In the genomic region with DNA sequence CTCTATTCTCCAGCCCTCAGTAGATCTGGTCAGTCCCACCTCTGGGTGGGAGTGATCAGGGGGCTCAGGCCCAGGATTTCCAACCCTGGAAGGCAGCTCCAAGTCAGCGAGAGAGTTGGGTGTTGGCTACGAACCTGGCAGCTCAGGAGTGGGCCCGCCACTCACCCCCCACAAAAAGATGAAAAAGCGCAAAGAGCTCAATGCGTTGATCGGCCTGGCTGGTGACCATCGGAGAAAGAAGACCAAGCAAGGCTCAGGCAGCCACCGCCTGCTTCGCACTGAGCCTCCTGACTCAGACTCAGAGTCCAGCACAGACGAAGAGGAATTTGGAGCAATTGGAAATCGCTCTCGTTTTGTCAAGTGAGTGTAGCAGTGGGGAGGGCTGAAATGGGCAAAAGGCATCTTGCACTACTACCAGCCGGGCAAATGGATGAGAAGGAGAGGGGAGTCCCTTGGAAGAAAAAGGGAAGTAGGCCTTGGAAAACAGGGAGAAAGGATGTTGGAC, we compare ENCODE assay signal across 7 mouse cellular contexts. TPM values are rescaled to one million over a fixed set of nuclear protein-coding genes. Genes with fewer than 3 reads are reported as not detected.
A peak's percentile ranks its signal among the peaks of the same experiment; 100 is the strongest.
DNase-seq lines count a peak whose midpoint lies in the region; ATAC-seq and TF ChIP-seq lines count a peak whose summit lies in the region.

No protein-coding gene starts in this region.

- peak overlapping the region; percentile 83 for H3K9ac ChIP-seq in embryonic facial prominence, embryonic 14.5 days (ENCODE audit: low read depth, low read length)
- peak overlapping the region; percentile 77 for H3K9ac ChIP-seq in hindbrain, postnatal 0 days (replicated peaks; ENCODE audit: low read length)
- peak overlapping the region; percentile 89 for H3K9ac ChIP-seq in midbrain, embryonic 15.5 days

- no peak for ATAC-seq in embryonic facial prominence, embryonic 14.5 days (ENCODE audit: low read depth)
- ATAC-seq in hindbrain, postnatal 0 days = no peak
- no peak for ATAC-seq in midbrain, embryonic 15.5 days (replicated peaks)
- ATAC-seq in activated CD4-positive, CD25-positive, alpha-beta regulatory T cell, adult 4 months = no peak

- 45% methylated on average over 13 of the region's 13 CpGs for WGBS in embryonic facial prominence, embryonic 14.5 days
- WGBS in hindbrain, postnatal 0 days = 51% methylated on average over 13 of the region's 13 CpGs
- WGBS in midbrain, embryonic 15.5 days = 54% methylated on average over 13 of the region's 13 CpGs

- no peak overlapping the region for H3K27ac ChIP-seq in testis, adult 2 months (ENCODE audit: control insufficient read depth, insufficient read depth, low read depth, low read length)
- H3K27ac ChIP-seq in embryonic facial prominence, embryonic 14.5 days (replicated peaks; ENCODE audit: low read depth, low read length) = no peak overlapping the region
- H3K27ac ChIP-seq in hindbrain, postnatal 0 days = no peak overlapping the region
- no peak overlapping the region for H3K27ac ChIP-seq in midbrain, embryonic 15.5 days

- H3K4me2 ChIP-seq in embryonic facial prominence, embryonic 14.5 days (ENCODE audit: low read depth, low read length) = peak overlapping the region; percentile 82
- peak overlapping the region; percentile 61 for H3K4me2 ChIP-seq in hindbrain, postnatal 0 days (ENCODE audit: low read depth, low read length)
- H3K4me2 ChIP-seq in midbrain, embryonic 15.5 days = peak overlapping the region; percentile 71

- TF ChIP-seq CTCF in testis, adult 2 months (IDR thresholded peaks at IDR 0.05; ENCODE audit: control insufficient read depth, insufficient read depth, insufficient replicate concordance, low read depth, low read length) = no peak
- TF ChIP-seq CTCF in hindbrain, postnatal 0 days (IDR thresholded peaks at IDR 0.05; ENCODE audit: low read depth) = no peak

- no peak for DNase-seq in testis, postnatal 10 days (ENCODE audit: low spot score)
- no peak for DNase-seq in embryonic facial prominence, embryonic 14.5 days (ENCODE audit: low spot score)
- DNase-seq in hindbrain, postnatal 0 days (ENCODE audit: low spot score) = no peak
- DNase-seq in retina, postnatal 1 day = no peak

- H3K4me3 ChIP-seq in testis, adult 2 months (ENCODE audit: control insufficient read depth, low read depth, low read length) = peak overlapping the region; percentile 97
- H3K4me3 ChIP-seq in embryonic facial prominence, embryonic 14.5 days (ENCODE audit: low read depth, low read length) = peak overlapping the region; percentile 81
- peak overlapping the region; percentile 76 for H3K4me3 ChIP-seq in hindbrain, postnatal 0 days (ENCODE audit: low read length)
- H3K4me3 ChIP-seq in midbrain, embryonic 15.5 days = peak overlapping the region; percentile 93

- no peaks in the 10 kb centered on the region for H3K27me3 ChIP-seq in testis, adult 2 months (ENCODE audit: control insufficient read depth, insufficient read depth, low read length)
- no peaks in the 10 kb centered on the region for H3K27me3 ChIP-seq in embryonic facial prominence, embryonic 14.5 days (replicated peaks; ENCODE audit: control insufficient read depth, insufficient read depth, low read length)
- no peaks in the 10 kb centered on the region for H3K27me3 ChIP-seq in hindbrain, postnatal 0 days (ENCODE audit: insufficient read depth, low read length)
- 0 out of 2 replicates have a peak, but pooled peaks cover under 1% of the 10 kb centered on the region for H3K27me3 ChIP-seq in midbrain, embryonic 15.5 days (replicated peaks)

- no peak for TF ChIP-seq POLR2A in testis, adult 2 months (IDR thresholded peaks at IDR 0.05; ENCODE audit: control insufficient read depth, low read depth, low read length)

- H3K9me3 ChIP-seq in embryonic facial prominence, embryonic 14.5 days (ENCODE audit: control insufficient read depth, low read length) = no peaks in the 10 kb centered on the region
- no peaks in the 10 kb centered on the region for H3K9me3 ChIP-seq in hindbrain, postnatal 0 days (ENCODE audit: low read length)
- H3K9me3 ChIP-seq in midbrain, embryonic 15.5 days = no peaks in the 10 kb centered on the region

- H3K4me1 ChIP-seq in testis, adult 2 months (ENCODE audit: control insufficient read depth, insufficient read depth, low read length) = peaks cover 5% of the 10 kb centered on the region
- H3K4me1 ChIP-seq in embryonic facial prominence, embryonic 14.5 days (ENCODE audit: control insufficient read depth, insufficient read depth, low read length) = peaks cover 14% of the 10 kb centered on the region
- H3K4me1 ChIP-seq in hindbrain, postnatal 0 days (ENCODE audit: insufficient read depth, low read length) = no peaks in the 10 kb centered on the region; the same call in 1 of the 2 replicates
- peaks cover 22% of the 10 kb centered on the region for H3K4me1 ChIP-seq in midbrain, embryonic 15.5 days

- peaks cover 2% of the 10 kb centered on the region; the same call in 1 of the 2 replicates for H3K36me3 ChIP-seq in testis, adult 2 months (ENCODE audit: control insufficient read depth, insufficient read depth, low read length)
- peaks cover 23% of the 10 kb centered on the region; the same call in 1 of the 2 replicates for H3K36me3 ChIP-seq in embryonic facial prominence, embryonic 14.5 days (ENCODE audit: control insufficient read depth, insufficient read depth, low read length)
- H3K36me3 ChIP-seq in hindbrain, postnatal 0 days (ENCODE audit: insufficient read depth, low read length) = peaks cover 7% of the 10 kb centered on the region
- peaks cover 10% of the 10 kb centered on the region; the same call in 1 of the 2 replicates for H3K36me3 ChIP-seq in midbrain, embryonic 15.5 days (replicated peaks)

RNA-seq across cellular contexts. Expression of a gene that starts 1.0 kb away (rescaled TPM):
- 18.3 and 21.8 TPM in 2 replicates for polyA plus RNA-seq in testis, adult 2 months (2012; rRNA removed)
- polyA plus RNA-seq in embryonic facial prominence, embryonic 14.5 days (2014; fragmentation: Nextera tagmentation; extraction: Ambion mirVana) = 42.3 and 43.9 TPM in 2 replicates
- 17.1 and 20.5 TPM in 2 replicates for total RNA-seq in hindbrain, postnatal 0 days (2014; rRNA removed)
- 17.0 and 17.9 TPM in 2 replicates for polyA plus RNA-seq in hindbrain, postnatal 0 days (2015; fragmentation: Nextera tagmentation; extraction: Ambion mirVana)
- polyA plus RNA-seq in midbrain, embryonic 15.5 days (2015; fragmentation: Nextera tagmentation; extraction: Ambion mirVana) = 16.3 and 17.5 TPM in 2 replicates
- 10 to 100 TPM; 43.4 TPM for polyA plus RNA-seq in activated CD4-positive, CD25-positive, alpha-beta regulatory T cell, adult 4 months (2017; shearing (Covaris generic))

RNA-seq across cellular contexts. Expression of a gene that starts 42.3 kb away (rescaled TPM):
- polyA plus RNA-seq in testis, adult 2 months (2012; rRNA removed) = 71.9 and 78.8 TPM in 2 replicates
- 0.26 TPM in 1 of 2 replicates, not detected in the other for polyA plus RNA-seq in embryonic facial prominence, embryonic 14.5 days (2014; fragmentation: Nextera tagmentation; extraction: Ambion mirVana)
- not detected in 2 replicates for total RNA-seq in hindbrain, postnatal 0 days (2014; rRNA removed)
- 0.74 and 0.77 TPM in 2 replicates for polyA plus RNA-seq in hindbrain, postnatal 0 days (2015; fragmentation: Nextera tagmentation; extraction: Ambion mirVana)
- 0.58 and 0.66 TPM in 2 replicates for polyA plus RNA-seq in midbrain, embryonic 15.5 days (2015; fragmentation: Nextera tagmentation; extraction: Ambion mirVana)
- under 1 TPM in 1 of 2 experiments, not detected in 1; 0.92 TPM for polyA plus RNA-seq in activated CD4-positive, CD25-positive, alpha-beta regulatory T cell, adult 4 months (2017; shearing (Covaris generic))

RNA-seq across cellular contexts. Expression of a gene that starts 46.1 kb away (rescaled TPM):
- 11.3 and 12.0 TPM in 2 replicates for polyA plus RNA-seq in testis, adult 2 months (2012; rRNA removed)
- 54.4 and 58.7 TPM in 2 replicates for polyA plus RNA-seq in embryonic facial prominence, embryonic 14.5 days (2014; fragmentation: Nextera tagmentation; extraction: Ambion mirVana)
- 20.0 and 28.1 TPM in 2 replicates for total RNA-seq in hindbrain, postnatal 0 days (2014; rRNA removed)
- 43.5 and 49.9 TPM in 2 replicates for polyA plus RNA-seq in hindbrain, postnatal 0 days (2015; fragmentation: Nextera tagmentation; extraction: Ambion mirVana)
- polyA plus RNA-seq in midbrain, embryonic 15.5 days (2015; fragmentation: Nextera tagmentation; extraction: Ambion mirVana) = 35.2 and 42.8 TPM in 2 replicates
- 10 to 100 TPM; 22.3 to 25.4 TPM for polyA plus RNA-seq in activated CD4-positive, CD25-positive, alpha-beta regulatory T cell, adult 4 months (2017; shearing (Covaris generic))

Comparison
In these comparisons a context has a peak if more than half of its experiments do, and no peak if none do; other contexts are left out.
1. RNA of a gene that starts 42.3 kb away (polyA plus RNA-seq): 71.9 to 78.8 TPM in testis, adult 2 months; 0.92 TPM in activated CD4-positive, CD25-positive, alpha-beta regulatory T cell, adult 4 months, 0.74 to 0.77 TPM in hindbrain, postnatal 0 days, 0.58 to 0.66 TPM in midbrain, embryonic 15.5 days and 0.26 TPM in embryonic facial prominence, embryonic 14.5 days; every median in the first group is over 10 times any median in the second.
2. Peak in every context shown above with its lines, with median percentiles within 50 percentile points of each other: H3K4me3 ChIP-seq, H3K4me2 ChIP-seq and H3K9ac ChIP-seq.